Mouse (Mus musculus) forebrain, embryonic 16.5 days (tissue): ENCODE data around the gene Vti1a. TPM values are rescaled to one million over a fixed set of nuclear protein-coding genes. Genes with fewer than 3 reads are reported as not detected.

Source experiments
- ATAC-seq: fragments of 200-750 bp; cut with Nextera tagmentation; 2 replicates; pipeline ENCODE4 v1.8.0; 2017; ENCODE audit warnings: mild to moderate bottlenecking, moderate library complexity
- H3K27ac ChIP-seq: fragments of 300-500 bp; sonication (generic); 2 replicates; pipeline ENCODE4 v1.5.1; 2014; ENCODE audit warnings: low read length, control low read depth
- H3K27me3 ChIP-seq: fragments of 300-500 bp; sonication (generic); replicated peaks from 2 replicates; pipeline ENCODE4 v1.6.1; 2014; ENCODE audit warnings: low read length; ENCODE audit not compliant: control insufficient read depth, insufficient read depth
- H3K36me3 ChIP-seq: fragments of 300-500 bp; sonication (generic); 2 replicates; pipeline ENCODE4 v1.6.1; 2014; ENCODE audit not compliant: control insufficient read depth, insufficient read depth
- H3K4me1 ChIP-seq: fragments of 300-500 bp; sonication (generic); replicated peaks from 2 replicates; pipeline ENCODE4 v1.6.1; 2014; ENCODE audit warnings: low read length; ENCODE audit not compliant: control insufficient read depth, insufficient read depth
- H3K4me2 ChIP-seq: fragments of 300-500 bp; sonication (generic); 2 replicates; pipeline ENCODE4 v1.6.1; 2014; ENCODE audit warnings: mild to moderate bottlenecking, low read length, control low read depth
- H3K4me3 ChIP-seq: fragments of 300-500 bp; sonication (generic); replicated peaks from 2 replicates; pipeline ENCODE4 v1.5.1; 2014; ENCODE audit warnings: mild to moderate bottlenecking, low read length, control low read depth
- H3K9ac ChIP-seq: fragments of 300-500 bp; sonication (generic); replicated peaks from 2 replicates; pipeline ENCODE4 v1.6.1; 2014; ENCODE audit warnings: low read depth, low read length, control low read depth
- H3K9me3 ChIP-seq: fragments of 300-500 bp; sonication (generic); 2 replicates; pipeline ENCODE4 v1.6.1; 2016; ENCODE audit warnings: low read length; ENCODE audit not compliant: control insufficient read depth
- WGBS: fragments of 180-500 bp; shearing (Covaris S2); extraction: QIAGEN DNeasy Blood & Tissue Kit; methylation state at CpG from one replicate; pipeline ENCODE4 v1.1.7; 2014; 5-methylcytosine and 5-hydroxymethylcytosine counted together
- polyA plus RNA-seq: library from polyadenylated mRNA; unstranded; fragments of >200 nt; fragmentation: Nextera tagmentation; extraction: Ambion mirVana; gene quantifications from 2 replicates; pipeline ENCODE4 v1.2.1, GENCODE M21; 2015

The Vti1a gene
- polyA plus RNA-seq, 1 experiment from 2014 or later: 34.4 TPM

DNA sequence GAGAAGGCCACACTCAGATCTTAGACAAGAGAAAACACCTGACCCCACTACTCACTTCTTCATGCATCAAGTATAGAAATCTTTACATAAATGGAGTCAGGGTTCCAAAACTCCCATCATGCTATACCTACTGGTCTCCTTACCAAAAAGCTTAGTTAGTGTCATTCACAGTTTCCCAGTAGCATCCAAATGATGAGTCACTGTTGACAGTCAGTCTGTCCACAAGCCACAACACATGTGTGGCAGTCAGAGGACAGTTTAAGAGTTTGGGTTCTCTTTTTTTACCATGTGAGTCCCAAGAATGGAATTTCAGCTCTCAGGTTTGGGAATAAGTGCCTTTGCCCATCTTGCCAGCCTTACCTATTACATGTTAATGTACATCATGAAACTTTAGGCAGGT, 27.1 kb upstream of the Vti1a start:
- H3K36me3 ChIP-seq: no peaks in the 10 kb centered on the region
- no peaks in the 10 kb centered on the region for H3K27me3 ChIP-seq
- no peak overlapping the region for H3K27ac ChIP-seq
- H3K9me3 ChIP-seq: no peaks in the 10 kb centered on the region
- ATAC-seq: no peak
- no peak overlapping the region for H3K9ac ChIP-seq
- no peaks in the 10 kb centered on the region for H3K4me1 ChIP-seq
- no peak overlapping the region for H3K4me3 ChIP-seq
- no peak overlapping the region for H3K4me2 ChIP-seq

DNA sequence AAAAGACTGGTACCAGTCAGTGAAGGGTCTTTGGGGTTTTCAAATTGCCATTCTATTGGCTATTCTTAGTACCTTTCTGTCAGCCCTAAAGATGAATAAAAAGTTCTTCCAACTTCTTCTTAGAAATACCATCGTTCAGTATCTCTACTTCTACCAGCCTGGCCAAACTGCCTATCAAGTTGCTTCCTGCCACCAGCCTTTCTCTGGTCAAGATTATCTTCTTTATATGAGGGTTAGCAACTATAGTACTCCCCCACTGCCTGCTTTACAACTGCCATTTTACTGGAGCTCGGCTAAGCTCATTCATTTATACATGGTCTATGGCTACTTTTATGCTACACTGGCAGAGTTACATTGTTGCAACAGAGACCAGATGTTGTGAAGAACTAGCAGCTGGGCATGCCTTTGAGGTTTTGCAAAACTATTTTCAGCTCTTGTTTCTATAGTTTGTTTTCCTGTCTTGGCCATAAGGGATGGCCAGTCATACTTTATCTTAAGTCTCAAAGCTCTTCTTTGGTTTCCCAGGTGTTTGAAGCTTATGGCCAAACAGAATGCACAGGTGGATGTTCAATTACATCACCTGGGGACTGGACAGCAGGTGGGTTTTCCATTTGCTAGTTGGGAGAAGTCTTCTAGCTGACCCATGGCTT, 25.3 kb upstream of the Vti1a start:
- Histone ChIP-seq H3K36me3 (0 out of 2 replicates have a peak, but pooled peaks cover 2% of the 10 kb centered on the region), H3K9ac (no peak overlapping the region), H3K27ac (no peak overlapping the region), H3K27me3 (no peaks in the 10 kb centered on the region), H3K4me3 (no peak overlapping the region), H3K9me3 (no peaks in the 10 kb centered on the region), H3K4me1 (no peaks in the 10 kb centered on the region), H3K4me2 (no peak overlapping the region)
- 86% methylated on average over 2 of the region's 2 CpGs for WGBS
- ATAC-seq: no peak

DNA sequence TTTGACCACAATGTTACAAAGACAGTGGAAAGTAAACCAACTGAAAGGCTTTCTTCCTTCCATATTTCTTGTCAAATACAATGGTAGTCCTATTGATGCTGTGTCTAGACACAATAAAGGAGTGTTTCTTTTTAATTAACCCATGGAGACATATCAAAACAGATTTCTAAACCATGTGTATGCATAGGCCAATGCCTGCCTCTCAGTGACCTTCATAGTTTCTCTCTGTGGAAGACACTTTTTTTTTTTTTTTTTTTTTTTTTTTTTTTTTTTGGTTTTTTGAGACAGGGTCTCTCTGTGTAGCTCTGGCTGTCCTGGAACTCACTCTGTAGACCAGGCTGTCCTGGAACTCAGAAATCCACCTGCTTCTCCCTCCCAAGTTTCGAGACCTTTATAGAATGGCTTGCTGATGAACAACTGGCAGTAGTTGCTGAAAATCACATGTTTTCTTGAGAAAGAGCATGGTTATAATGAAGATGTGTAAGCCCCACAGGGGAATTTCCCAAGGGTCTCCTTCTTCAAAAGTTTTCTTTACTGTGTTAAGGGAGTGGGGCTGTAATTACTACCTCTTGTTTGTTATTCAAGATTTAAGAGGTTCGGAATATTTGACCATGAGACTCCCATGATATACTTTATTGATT, 23.8 kb upstream of the Vti1a start:
- Histone ChIP-seq H3K9ac (no peak overlapping the region), H3K4me2 (no peak overlapping the region), H3K27me3 (no peaks in the 10 kb centered on the region), H3K4me1 (no peaks in the 10 kb centered on the region), H3K9me3 (no peaks in the 10 kb centered on the region), H3K36me3 (0 out of 2 replicates have a peak, but pooled peaks cover 2% of the 10 kb centered on the region), H3K4me3 (no peak overlapping the region), H3K27ac (no peak overlapping the region)
- no peak for ATAC-seq
- WGBS: 89% methylated on average over 2 of the region's 2 CpGs

DNA sequence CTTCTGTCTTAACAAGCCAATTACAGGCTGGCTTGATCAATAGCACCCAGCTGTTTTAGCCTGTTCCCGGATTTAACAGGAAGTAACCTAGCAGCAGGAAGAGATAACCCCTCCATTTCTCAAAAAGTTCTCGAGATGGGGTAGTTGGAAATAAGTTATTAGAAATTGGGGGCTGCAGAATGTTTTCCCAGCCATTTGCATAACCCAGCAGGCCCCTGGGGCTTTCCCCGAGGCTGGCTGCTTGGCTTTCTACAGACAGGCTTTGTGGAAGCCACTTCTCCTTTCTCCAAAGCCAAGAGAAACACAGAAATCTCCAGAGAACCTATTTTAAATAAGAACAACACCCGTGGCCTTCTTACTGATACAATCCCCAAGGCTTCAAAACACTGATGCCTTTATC, 22.9 kb upstream of the Vti1a start:
- no peak for ATAC-seq
- no peaks in the 10 kb centered on the region for H3K9me3 ChIP-seq
- H3K27me3 ChIP-seq: no peaks in the 10 kb centered on the region
- no peak overlapping the region for H3K9ac ChIP-seq
- 0 out of 2 replicates have a peak, but pooled peaks cover 5% of the 10 kb centered on the region for H3K36me3 ChIP-seq
- 15% methylated on average over 4 of the region's 4 CpGs for WGBS
- H3K4me3 ChIP-seq: no peak overlapping the region
- no peak overlapping the region for H3K4me2 ChIP-seq
- H3K4me1 ChIP-seq: no peaks in the 10 kb centered on the region
- no peak overlapping the region for H3K27ac ChIP-seq

DNA sequence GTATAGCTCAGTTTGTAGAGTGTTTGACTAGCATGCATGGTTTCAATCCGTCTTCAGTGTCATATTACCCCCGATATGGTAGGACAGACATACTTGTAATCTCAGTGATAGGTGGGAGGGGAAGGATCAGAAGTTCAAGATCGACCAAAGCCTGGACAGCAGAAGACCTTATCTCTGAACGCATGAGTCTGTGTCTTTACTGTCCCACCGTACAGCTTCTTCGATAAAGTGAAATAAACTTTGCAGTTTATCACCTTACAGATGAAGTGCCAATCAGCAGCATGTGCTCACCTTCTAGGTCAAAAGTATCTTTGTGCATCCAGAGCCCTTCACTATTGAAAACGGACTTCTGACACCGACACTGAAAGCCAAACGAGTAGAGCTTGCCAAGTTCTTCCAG, 21.0 kb upstream of the Vti1a start:
- H3K4me2 ChIP-seq: no peak overlapping the region
- H3K4me1 ChIP-seq: no peaks in the 10 kb centered on the region
- 91% methylated on average over 9 of the region's 9 CpGs for WGBS
- H3K27ac ChIP-seq: no peak overlapping the region
- H3K27me3 ChIP-seq: no peaks in the 10 kb centered on the region
- ATAC-seq: no peak
- no peak overlapping the region for H3K4me3 ChIP-seq
- 0 out of 2 replicates have a peak, but pooled peaks cover 5% of the 10 kb centered on the region for H3K36me3 ChIP-seq
- H3K9me3 ChIP-seq: no peaks in the 10 kb centered on the region
- no peak overlapping the region for H3K9ac ChIP-seq

DNA sequence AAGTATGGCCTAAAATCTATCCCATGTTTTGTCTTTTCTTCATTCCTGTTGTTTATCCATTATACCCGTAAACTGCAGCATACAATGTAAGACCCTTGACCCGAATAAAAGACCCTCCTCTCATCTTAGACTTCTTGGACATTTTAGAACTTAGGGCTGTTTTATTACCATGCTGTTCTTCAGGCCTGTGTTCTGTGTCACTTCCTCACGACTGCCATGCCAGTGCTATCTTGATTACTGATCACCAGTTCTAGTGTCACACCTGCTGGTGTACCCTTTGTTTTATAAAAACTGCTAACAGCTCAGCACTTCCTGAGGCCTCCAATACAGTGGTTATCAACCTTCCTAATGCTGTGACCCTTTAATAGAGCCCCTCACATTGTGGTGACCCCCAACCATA, 20.5 kb upstream of the Vti1a start:
- no peak overlapping the region for H3K27ac ChIP-seq
- 89% methylated on average over 3 of the region's 3 CpGs for WGBS
- ATAC-seq: no peak
- H3K4me1 ChIP-seq: no peaks in the 10 kb centered on the region
- 0 out of 2 replicates have a peak, but pooled peaks cover 5% of the 10 kb centered on the region for H3K36me3 ChIP-seq
- no peak overlapping the region for H3K9ac ChIP-seq
- no peak overlapping the region for H3K4me2 ChIP-seq
- H3K9me3 ChIP-seq: no peaks in the 10 kb centered on the region
- no peak overlapping the region for H3K4me3 ChIP-seq
- H3K27me3 ChIP-seq: no peaks in the 10 kb centered on the region

DNA sequence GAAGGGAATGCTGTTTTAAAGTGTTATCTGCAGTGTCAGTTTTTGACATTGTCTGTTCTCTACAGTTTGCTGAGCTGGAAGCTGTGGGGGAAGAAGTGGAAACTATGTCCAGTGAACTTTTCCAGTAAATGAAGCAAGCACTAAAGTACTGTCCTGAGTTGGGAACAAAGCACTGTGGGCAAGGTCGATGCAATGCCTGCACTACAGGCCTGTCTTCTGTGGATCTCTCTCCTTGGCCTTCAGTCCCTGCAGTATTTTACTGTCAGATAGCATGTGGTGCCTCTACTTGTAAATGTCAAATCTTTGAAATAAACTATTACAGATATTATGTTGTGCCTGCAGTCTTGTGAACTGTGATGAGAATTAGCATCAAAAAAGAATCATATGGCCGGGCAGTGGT, 19.8 kb upstream of the Vti1a start:
- 93% methylated on average over 2 of the region's 2 CpGs for WGBS
- Histone ChIP-seq H3K27ac (no peak overlapping the region), H3K36me3 (0 out of 2 replicates have a peak, but pooled peaks cover 5% of the 10 kb centered on the region), H3K9me3 (no peaks in the 10 kb centered on the region), H3K9ac (no peak overlapping the region), H3K4me3 (no peak overlapping the region), H3K4me1 (no peaks in the 10 kb centered on the region), H3K27me3 (no peaks in the 10 kb centered on the region), H3K4me2 (no peak overlapping the region)
- no peak for ATAC-seq

DNA sequence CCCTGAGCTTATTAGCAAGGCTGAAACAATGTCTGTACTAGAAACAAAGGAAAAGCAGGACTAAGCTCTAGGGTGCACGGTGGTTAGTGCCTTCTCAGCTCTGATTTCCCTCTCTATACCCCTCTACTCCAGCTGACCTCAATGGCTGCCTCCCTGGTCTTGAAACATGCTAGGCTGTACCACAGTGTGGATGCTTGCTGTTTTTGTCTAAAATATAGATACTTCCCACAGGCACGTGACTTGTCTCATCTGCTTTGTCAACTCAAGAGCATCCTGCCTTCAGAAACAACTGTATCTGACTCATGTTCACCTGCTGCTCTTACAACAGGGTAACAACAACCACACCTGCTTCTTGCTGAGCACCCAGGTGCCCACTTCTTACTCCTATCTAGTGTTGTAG, 18.6 kb upstream of the Vti1a start:
- ATAC-seq: no peak
- Histone ChIP-seq H3K9me3 (no peaks in the 10 kb centered on the region), H3K4me2 (no peak overlapping the region), H3K9ac (no peak overlapping the region), H3K27ac (no peak overlapping the region), H3K36me3 (peaks cover 8% of the 10 kb centered on the region; the same call in 1 of the 2 replicates), H3K4me1 (no peaks in the 10 kb centered on the region), H3K27me3 (no peaks in the 10 kb centered on the region), H3K4me3 (no peak overlapping the region)
- WGBS: 94% methylated on average over 2 of the region's 2 CpGs

DNA sequence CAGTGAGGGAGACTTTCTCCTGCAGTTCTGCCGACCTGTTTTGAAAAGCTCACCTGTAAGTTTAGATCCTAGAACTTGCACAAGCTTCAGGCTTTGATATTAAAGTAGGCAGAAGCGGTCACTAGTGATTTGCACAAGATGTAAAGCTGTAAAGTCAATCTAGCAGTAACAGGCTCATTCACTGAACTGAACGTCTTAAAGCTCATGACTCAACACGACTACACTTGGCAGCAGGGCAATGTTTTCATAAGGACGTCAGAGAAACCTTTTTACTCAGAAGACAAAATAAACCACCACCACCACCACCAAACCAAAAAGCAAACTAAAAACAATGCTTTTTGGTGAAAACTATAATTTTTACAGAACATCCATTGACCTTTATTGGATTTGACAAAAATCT, 18.1 kb upstream of the Vti1a start:
- Histone ChIP-seq H3K4me3 (no peak overlapping the region), H3K9me3 (no peaks in the 10 kb centered on the region), H3K27ac (no peak overlapping the region), H3K4me1 (no peaks in the 10 kb centered on the region), H3K36me3 (peaks cover 12% of the 10 kb centered on the region), H3K9ac (no peak overlapping the region), H3K4me2 (no peak overlapping the region), H3K27me3 (no peaks in the 10 kb centered on the region)
- no peak for ATAC-seq
- 82% methylated on average over 5 of the region's 5 CpGs for WGBS
